ENCODE assay signal across 10 mouse cellular contexts in the genomic region with DNA sequence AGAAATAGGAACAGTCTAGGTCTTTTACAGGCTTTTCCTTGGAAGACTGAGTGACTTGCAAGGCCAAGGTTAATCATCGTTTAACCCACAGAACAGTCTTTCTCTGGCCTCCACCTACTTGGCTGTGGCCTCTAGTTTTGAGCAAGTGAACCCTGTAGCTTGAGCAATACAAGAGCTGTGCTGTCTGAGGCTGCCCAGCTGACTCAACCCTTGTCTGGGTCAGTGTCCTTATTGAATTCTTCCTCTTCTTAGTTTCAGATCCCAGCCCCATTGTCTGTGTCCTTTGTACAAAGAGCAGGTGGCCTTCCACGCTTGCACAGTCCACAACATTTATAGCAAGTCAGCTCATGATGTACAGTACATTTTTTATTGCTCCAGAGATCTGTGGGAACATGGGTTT. TPM values are rescaled to one million over a fixed set of nuclear protein-coding genes. Genes with fewer than 3 reads are reported as not detected.
DNase-seq lines count a peak whose midpoint lies in the region; ATAC-seq lines count a peak whose summit lies in the region.
"Had no signal": no experiment of that assay in that cellular context is flagged by ENCODE, and none has a peak within 500 bp of the region (broad histone marks: within the 10 kb centered on the region; RNA-seq: fewer than 3 reads in every experiment).

No protein-coding gene starts in this region.

- DNase-seq in heart, adult 11 months: peak; percentile 97
- no peak for DNase-seq in heart, postnatal 4 days
- peak; percentile 51 for DNase-seq in urinary bladder, postnatal 14 days (ENCODE audit: low spot score)
- no peak for DNase-seq in urinary bladder, postnatal 10 days (ENCODE audit: low spot score)
- peak; percentile 76 for DNase-seq in kidney, postnatal 14 days
- DNase-seq in telencephalon, adult 2 months (ENCODE audit: low read depth, low spot score): peak; percentile 44
- no peak for DNase-seq in left cerebral cortex, adult 11 months (ENCODE audit: low spot score)
- DNase-seq: B cell, adult 2 months had no signal

- ATAC-seq in erythroblast, adult 5-6 weeks (replicated peaks; ENCODE audit: low FRiP score, poor library complexity, severe bottlenecking): no peak

RNA-seq across cellular contexts. Expression of gene 1700020N01Rik, which starts 16.6 kb away (rescaled TPM):
- not detected for total RNA-seq in heart, postnatal 4 days (2021)
- not detected in 2 replicates for total RNA-seq in erythroblast, adult 5-6 weeks (2015; ENCODE audit: low replicate concordance)
- total RNA-seq in erythroblast, adult 5-6 weeks (2017; ENCODE audit: low replicate concordance): not detected in 2 replicates
- total RNA-seq: left cerebral cortex, adult 18-20 months had no signal

Comparison
In these comparisons a context has a peak if more than half of its experiments do, and no peak if none do; other contexts are left out.
1. DNase-seq: peak in heart, adult 11 months (single experiment), urinary bladder, postnatal 14 days (single experiment), kidney, postnatal 14 days (single experiment) and telencephalon, adult 2 months (single experiment); none in heart, postnatal 4 days (single experiment), urinary bladder, postnatal 10 days (single experiment) and left cerebral cortex, adult 11 months (single experiment).